In genomic region chr6:100978113-100978512, GRCm38 (mm10) we compare ENCODE assay signal across 27 mouse cellular contexts.
DNase-seq lines count a peak whose midpoint lies in the region; ATAC-seq and TF ChIP-seq lines count a peak whose summit lies in the region.
"Had no signal": no experiment of that assay in that cellular context is flagged by ENCODE, and none has a peak within 500 bp of the region (broad histone marks: within the 10 kb centered on the region; RNA-seq: fewer than 3 reads in every experiment).

No protein-coding gene starts in this region.

- no peak for ATAC-seq in lung, embryonic 15.5 days (ENCODE audit: borderline replicate concordance, extremely low read depth, low FRiP score, low TSS enrichment)
- ATAC-seq in lung, postnatal 0 days: no peak
- ATAC-seq in stomach, embryonic 16.5 days (ENCODE audit: insufficient read depth, low FRiP score): 0 out of 2 replicates have a peak, but pooled peaks have one; percentile 25
- ATAC-seq: forebrain, postnatal 0 days; intestine, postnatal 0 days; midbrain, embryonic 16.5 days had no signal

- H3K4me3 ChIP-seq in lung, embryonic 15.5 days: no peak overlapping the region
- H3K4me3 ChIP-seq in lung, postnatal 0 days (ENCODE audit: low read depth, low read length): no peak overlapping the region
- no peak overlapping the region for H3K4me3 ChIP-seq in limb, embryonic 10.5 days
- H3K4me3 ChIP-seq in stomach, embryonic 16.5 days (replicated peaks; ENCODE audit: low read length): no peak overlapping the region
- H3K4me3 ChIP-seq: embryonic facial prominence, embryonic 15.5 days; forebrain, embryonic 12.5 days; liver, embryonic 15.5 days had no signal

- no peaks in the 10 kb centered on the region for H3K9me3 ChIP-seq in lung, embryonic 15.5 days
- H3K9me3 ChIP-seq in lung, postnatal 0 days (ENCODE audit: low read length): no peaks in the 10 kb centered on the region
- no peaks in the 10 kb centered on the region for H3K9me3 ChIP-seq in limb, embryonic 10.5 days (replicated peaks)
- H3K9me3 ChIP-seq in stomach, embryonic 16.5 days (replicated peaks; ENCODE audit: control insufficient read depth, low read length): no peaks in the 10 kb centered on the region
- H3K9me3 ChIP-seq: embryonic facial prominence, embryonic 15.5 days; forebrain, embryonic 12.5 days; liver, embryonic 15.5 days had no signal

- intact Hi-C loops in heart, postnatal 36 days (cut with DNase I): no loop called here

- no peaks in the 10 kb centered on the region for H3K36me3 ChIP-seq in lung, embryonic 15.5 days
- no peaks in the 10 kb centered on the region for H3K36me3 ChIP-seq in lung, postnatal 0 days (ENCODE audit: insufficient read depth, low read length)
- H3K36me3 ChIP-seq in limb, embryonic 10.5 days: no peaks in the 10 kb centered on the region
- H3K36me3 ChIP-seq in stomach, embryonic 16.5 days (ENCODE audit: control insufficient read depth, insufficient read depth, low read length): no peaks in the 10 kb centered on the region
- H3K36me3 ChIP-seq: embryonic facial prominence, embryonic 15.5 days; forebrain, embryonic 12.5 days; G1E; liver, embryonic 15.5 days had no signal

- H3K9ac ChIP-seq in lung, embryonic 15.5 days: no peak overlapping the region
- no peak overlapping the region for H3K9ac ChIP-seq in lung, postnatal 0 days (replicated peaks; ENCODE audit: low read depth)
- no peak overlapping the region for H3K9ac ChIP-seq in stomach, embryonic 16.5 days (ENCODE audit: low read length)
- H3K9ac ChIP-seq: embryonic facial prominence, embryonic 15.5 days; forebrain, embryonic 12.5 days; forebrain, postnatal 0 days; liver, embryonic 15.5 days had no signal

- no peak overlapping the region for H3K4me2 ChIP-seq in lung, embryonic 15.5 days
- no peak overlapping the region for H3K4me2 ChIP-seq in lung, postnatal 0 days (replicated peaks; ENCODE audit: low read depth, low read length)
- no peak overlapping the region for H3K4me2 ChIP-seq in stomach, embryonic 16.5 days (ENCODE audit: low read depth, low read length)
- H3K4me2 ChIP-seq: embryonic facial prominence, embryonic 15.5 days; forebrain, embryonic 12.5 days; heart, embryonic 11.5 days; liver, embryonic 15.5 days had no signal

- peaks cover 7% of the 10 kb centered on the region for H3K4me1 ChIP-seq in lung, embryonic 15.5 days
- no peaks in the 10 kb centered on the region for H3K4me1 ChIP-seq in lung, postnatal 0 days (ENCODE audit: insufficient read depth, low read depth, low read length)
- H3K4me1 ChIP-seq in limb, embryonic 10.5 days: peaks cover 53% of the 10 kb centered on the region
- H3K4me1 ChIP-seq in stomach, embryonic 16.5 days (ENCODE audit: control insufficient read depth, insufficient read depth, low read length): no peaks in the 10 kb centered on the region
- H3K4me1 ChIP-seq: liver, embryonic 15.5 days had no signal

- peak; percentile 59 for DNase-seq in heart, adult 11 months
- DNase-seq in heart, postnatal 36 days: no peak
- no peak for DNase-seq in lung, postnatal 0 days (ENCODE audit: low spot score)
- no peak for DNase-seq in limb, embryonic 10.5 days (ENCODE audit: low spot score)
- DNase-seq in B cell, adult 2 months: no peak
- DNase-seq in spleen, adult 12 weeks (ENCODE audit: low spot score): no peak
- DNase-seq: adrenal gland, postnatal 10 days; cerebellum, adult 9-11 months; embryo, embryonic 11 days; forebrain, postnatal 0 days; gastrocnemius, postnatal 10 days; heart, postnatal 4 days; kidney, adult 9 months; kidney, postnatal 10 days; layer of hippocampus, adult 9-11 months; liver; lung, postnatal 10 days; right cerebral cortex, adult 18-20 months had no signal

- no peaks in the 10 kb centered on the region for H3K27me3 ChIP-seq in lung, embryonic 15.5 days
- no peaks in the 10 kb centered on the region for H3K27me3 ChIP-seq in lung, postnatal 0 days (replicated peaks; ENCODE audit: insufficient read depth, low read length)
- no peaks in the 10 kb centered on the region for H3K27me3 ChIP-seq in limb, embryonic 10.5 days (ENCODE audit: low read depth, poor library complexity, severe bottlenecking)
- no peaks in the 10 kb centered on the region for H3K27me3 ChIP-seq in stomach, embryonic 16.5 days (ENCODE audit: control insufficient read depth, insufficient read depth, low read length)
- H3K27me3 ChIP-seq: embryonic facial prominence, embryonic 15.5 days; forebrain, embryonic 12.5 days; liver, embryonic 15.5 days had no signal

- no peak for TF ChIP-seq EP300 in lung, postnatal 0 days (IDR thresholded peaks at IDR 0.05)

- no peak for TF ChIP-seq CTCF in lung, postnatal 0 days (IDR thresholded peaks at IDR 0.05)

- 48% methylated on average over 5 of the region's 5 CpGs for WGBS in lung, embryonic 15.5 days
- 55% methylated on average over 5 of the region's 5 CpGs for WGBS in lung, postnatal 0 days
- 92% methylated on average over 5 of the region's 5 CpGs for WGBS in limb, embryonic 10.5 days
- WGBS in stomach, embryonic 16.5 days: 72% methylated on average over 5 of the region's 5 CpGs

- 0 out of 2 replicates have a peak overlapping the region, but pooled peaks have one; percentile 3 for H3K27ac ChIP-seq in lung, embryonic 15.5 days
- H3K27ac ChIP-seq in lung, postnatal 0 days (ENCODE audit: low read length): no peak overlapping the region
- peak overlapping the region; percentile 78; the same call in 1 of the 2 replicates for H3K27ac ChIP-seq in limb, embryonic 10.5 days
- H3K27ac ChIP-seq in stomach, embryonic 16.5 days (ENCODE audit: low read length): no peak overlapping the region
- H3K27ac ChIP-seq: embryonic facial prominence, embryonic 15.5 days; forebrain, embryonic 12.5 days; liver, embryonic 15.5 days had no signal

Comparison
In these comparisons a context has a peak if more than half of its experiments do, and no peak if none do; other contexts are left out.
1. H3K27ac ChIP-seq: peak in lung, embryonic 15.5 days (single experiment) and limb, embryonic 10.5 days (single experiment); none in lung, postnatal 0 days (single experiment) and stomach, embryonic 16.5 days (single experiment).